Mouse (Mus musculus) heart, adult 18-20 months (tissue): ENCODE data around the gene Fam81b. TPM values are rescaled to one million over a fixed set of nuclear protein-coding genes. Genes with fewer than 3 reads are reported as not detected.

Source experiments
- DNase-seq, 2 experiments: peaks; one replicate each; pipeline ENCODE4 v3.0.0; 2021 to 2022; ENCODE audit warnings: mixed read lengths in 1 of 2
- microRNA-seq, 2 experiments: library from miRNA; unstranded; fragments of <30 nt; microRNA quantifications; one replicate each; pipeline ENCODE4 v1.2.0; 2022
- total RNA-seq, 2 experiments: library from RNA; stranded (reverse); gene quantifications; 2 replicates each; pipeline ENCODE4 v1.2.3; 2021

Gene Fam81b
- total RNA-seq, 2 experiments from 2014 or later, result not detected

DNA sequence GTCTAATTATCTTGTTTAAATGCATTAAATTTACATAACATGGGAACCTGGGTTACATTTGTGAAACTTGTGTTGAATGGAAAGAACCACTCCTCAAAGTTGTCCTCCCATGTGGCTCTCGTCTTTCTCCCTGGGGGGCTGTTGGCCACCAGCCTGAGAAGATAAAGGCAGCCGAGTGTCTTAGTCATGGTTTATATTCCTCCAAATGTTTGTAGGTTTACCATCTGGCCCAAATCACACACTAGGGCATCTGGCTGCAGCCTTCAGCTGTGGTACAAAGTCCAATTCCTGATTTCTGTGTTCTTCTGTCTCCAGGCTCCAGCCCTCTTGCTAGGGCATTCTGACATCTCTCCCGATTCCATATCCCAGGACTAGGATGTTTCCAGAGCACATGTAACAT is 114.6 kb downstream of the Fam81b start:
- no peak for DNase-seq

- no peak for DNase-seq
Measured at GRCm38 (mm10) chr13:76189190-76189589, 115.7 kb downstream of the Fam81b start.

GRCm38 (mm10) chr13:76187651-76188050 is 117.2 kb downstream of the Fam81b start:
- DNase-seq, result no peak

DNA sequence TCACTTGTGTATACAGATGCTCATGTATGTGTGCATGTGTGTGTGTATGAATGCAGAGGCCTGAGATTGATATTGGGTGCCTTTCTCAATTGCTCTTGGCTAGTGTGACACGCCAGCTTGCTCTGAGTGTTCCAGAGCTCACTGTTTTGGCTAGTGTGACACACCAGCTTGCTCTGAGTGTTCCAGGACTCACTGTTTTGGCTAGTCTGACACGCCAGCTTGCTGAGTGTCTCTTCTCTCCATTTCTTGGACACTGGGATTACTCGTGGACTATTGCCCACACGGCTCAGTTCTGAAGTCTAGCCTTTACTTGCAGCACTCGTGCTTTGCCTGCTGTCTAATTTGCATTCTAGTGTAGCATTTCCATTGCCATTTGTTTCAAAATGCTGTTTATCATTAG is 126.2 kb downstream of the Fam81b start:
- no peak for DNase-seq

DNA sequence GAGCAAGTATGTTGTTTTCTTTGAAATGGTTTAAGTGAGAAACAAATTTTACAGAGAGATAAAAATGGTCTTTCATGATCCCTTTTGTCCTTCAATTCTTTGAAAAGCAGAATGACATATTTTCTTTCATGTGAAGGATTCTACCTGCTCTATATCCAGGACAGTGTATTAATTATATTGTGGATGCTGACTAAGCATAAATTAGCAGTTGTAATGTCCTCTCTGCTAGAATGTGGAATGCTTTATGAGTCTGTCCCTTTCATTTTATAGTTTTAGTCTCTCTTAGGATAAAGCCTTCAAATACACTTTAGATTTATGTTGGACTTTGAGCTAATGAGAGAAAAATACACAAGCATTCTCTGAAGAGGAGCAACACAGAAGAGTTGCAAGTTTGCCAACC is 130.6 kb downstream of the Fam81b start:
- DNase-seq, result no peak

DNA sequence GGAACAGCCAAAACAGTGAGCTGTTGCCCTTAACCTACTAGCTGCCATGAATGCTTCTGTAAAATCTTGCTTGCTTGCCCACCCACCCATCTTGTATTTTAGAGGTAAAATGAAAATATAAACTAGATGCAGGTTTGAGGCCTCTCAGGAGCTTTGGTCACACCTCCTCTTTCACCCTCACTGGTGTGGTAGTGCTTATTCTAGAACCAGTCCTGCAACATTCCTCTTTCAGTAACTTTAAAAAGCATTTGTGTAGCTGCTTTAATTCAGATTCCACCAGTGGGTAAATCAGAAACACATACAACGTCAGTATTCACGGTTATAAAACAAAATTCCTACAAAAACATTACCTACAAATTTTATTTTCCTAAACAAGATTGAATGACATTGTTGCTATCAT is 144.3 kb downstream of the Fam81b start:
- no peak for DNase-seq

DNA sequence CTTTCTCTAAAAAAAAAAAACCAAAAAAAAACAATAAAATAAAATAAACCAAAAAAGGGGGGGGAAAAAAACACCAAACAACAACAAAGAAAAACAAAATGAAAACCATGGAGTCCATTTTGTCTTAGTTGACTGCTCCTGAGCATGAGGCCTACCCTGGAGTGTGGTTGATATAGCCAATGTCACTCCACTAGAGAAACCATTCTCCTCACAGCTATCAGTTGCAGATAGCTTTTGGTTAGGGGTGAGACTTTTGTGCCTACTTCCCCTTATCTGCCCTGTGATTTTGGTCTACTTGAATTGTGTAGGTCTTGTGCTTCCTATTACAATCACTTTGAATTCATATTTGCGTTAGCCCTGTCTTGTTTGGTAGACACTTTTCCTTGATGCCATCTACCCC is 147.4 kb downstream of the Fam81b start:
- DNase-seq, result no peak

GRCm38 (mm10) chr13:76157099-76157498 is 147.8 kb downstream of the Fam81b start:
- DNase-seq, result peak; percentile 16 to 30

Small RNAs within 50 kb of the gene (microRNA-seq; reads per million reads assigned to microRNA genes)
- gene Gm24025, result 0 reads per million in 2 experiments

Other genes with a start within 250 kb of the Fam81b start
- gene Gpr150, start 248.1 kb downstream of the Fam81b start, total RNA-seq, result not detected
- gene Arsk, start 206.4 kb downstream of the Fam81b start, total RNA-seq, result 1 to 10 TPM; 2.4 to 4.8 TPM
- 10 to 100 TPM in 1 of 2 experiments, 1 to 10 TPM in 1; 9.2 to 12.1 TPM for gene Ttc37, start 206.3 kb downstream of the Fam81b start, total RNA-seq
- gene Mctp1, start 79.5 kb upstream of the Fam81b start, total RNA-seq, result 1 to 10 TPM; 2.6 to 2.7 TPM